9 mouse cellular contexts compared by ENCODE assay signal in the genomic region with DNA sequence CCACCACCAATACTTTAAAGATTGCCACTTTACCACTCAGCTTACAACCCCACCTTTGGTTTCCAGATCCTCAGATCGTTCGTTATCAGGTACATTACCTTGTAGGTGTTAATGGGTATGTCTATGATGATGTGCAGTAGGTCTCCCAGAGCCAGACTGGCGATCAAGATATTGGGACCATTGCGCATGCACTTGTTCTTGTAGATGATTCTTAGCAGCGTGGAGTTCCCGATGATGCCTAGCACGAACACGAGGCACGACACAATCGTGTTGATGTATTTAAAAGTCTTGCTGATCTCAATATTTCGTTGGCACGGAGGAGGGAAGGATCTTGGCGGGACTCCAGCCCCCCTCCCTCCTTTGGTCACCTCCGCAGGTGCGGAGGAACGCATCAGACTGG. TPM values are rescaled to one million over a fixed set of nuclear protein-coding genes. Genes with fewer than 3 reads are reported as not detected.
A peak's percentile ranks its signal among the peaks of the same experiment; 100 is the strongest.
DNase-seq lines count a peak whose midpoint lies in the region; ATAC-seq lines count a peak whose summit lies in the region.
"Had no signal": no experiment of that assay in that cellular context is flagged by ENCODE, and none has a peak within 500 bp of the region (broad histone marks: within the 10 kb centered on the region; RNA-seq: fewer than 3 reads in every experiment).

No protein-coding gene starts in this region.

- peaks cover 42% of the 10 kb centered on the region for H3K27me3 ChIP-seq in embryonic facial prominence, embryonic 10.5 days (replicated peaks; ENCODE audit: low read depth, poor library complexity, severe bottlenecking)
- no peaks in the 10 kb centered on the region for H3K27me3 ChIP-seq in hindbrain, embryonic 13.5 days
- peaks cover 25% of the 10 kb centered on the region for H3K27me3 ChIP-seq in liver, embryonic 15.5 days

- peak overlapping the region; percentile 74 for H3K9ac ChIP-seq in hindbrain, embryonic 13.5 days
- no peak overlapping the region for H3K9ac ChIP-seq in liver, embryonic 15.5 days

- peak overlapping the region; percentile 70 for H3K4me3 ChIP-seq in embryonic facial prominence, embryonic 10.5 days
- peak overlapping the region; percentile 59 for H3K4me3 ChIP-seq in hindbrain, embryonic 13.5 days
- H3K4me3 ChIP-seq in liver, embryonic 15.5 days (replicated peaks) = peak overlapping the region; percentile 39

- peak; percentile 38 for DNase-seq in kidney, adult 18-20 months
- DNase-seq in kidney, adult 9 months = no peak
- no peak for DNase-seq in embryonic facial prominence, embryonic 10.5 days (ENCODE audit: low spot score)
- DNase-seq in urinary bladder, adult 2 months (ENCODE audit: low spot score) = no peak
- no peak for DNase-seq in urinary bladder, postnatal 36 days (ENCODE audit: low spot score in 2 of 2)
- no peak for DNase-seq in cerebellum, adult 9-11 months

- 7% methylated on average over 16 of the region's 16 CpGs for WGBS in embryonic facial prominence, embryonic 10.5 days
- 5% methylated on average over 16 of the region's 16 CpGs for WGBS in hindbrain, embryonic 13.5 days
- 11% methylated on average over 16 of the region's 16 CpGs for WGBS in liver, embryonic 15.5 days (ENCODE audit: insufficient replicate concordance)

- H3K9me3 ChIP-seq in embryonic facial prominence, embryonic 10.5 days = no peaks in the 10 kb centered on the region
- H3K9me3 ChIP-seq in hindbrain, embryonic 13.5 days = no peaks in the 10 kb centered on the region
- no peaks in the 10 kb centered on the region for H3K9me3 ChIP-seq in liver, embryonic 15.5 days (replicated peaks)

- peak overlapping the region; percentile 81 for H3K27ac ChIP-seq in embryonic facial prominence, embryonic 10.5 days (replicated peaks)
- H3K27ac ChIP-seq in hindbrain, embryonic 13.5 days = peak overlapping the region; percentile 85
- H3K27ac ChIP-seq in liver, embryonic 15.5 days (replicated peaks) = no peak overlapping the region

- H3K36me3 ChIP-seq in embryonic facial prominence, embryonic 10.5 days (replicated peaks) = no peaks in the 10 kb centered on the region
- H3K36me3 ChIP-seq in hindbrain, embryonic 13.5 days = no peaks in the 10 kb centered on the region
- H3K36me3 ChIP-seq in liver, embryonic 15.5 days (replicated peaks) = no peaks in the 10 kb centered on the region

- peak overlapping the region; percentile 98 for H3K4me2 ChIP-seq in hindbrain, embryonic 13.5 days
- peak overlapping the region; percentile 56 for H3K4me2 ChIP-seq in liver, embryonic 15.5 days

- peaks cover 24% of the 10 kb centered on the region for H3K4me1 ChIP-seq in embryonic facial prominence, embryonic 10.5 days
- peaks cover 19% of the 10 kb centered on the region for H3K4me1 ChIP-seq in hindbrain, embryonic 13.5 days (replicated peaks)
- H3K4me1 ChIP-seq in liver, embryonic 15.5 days (replicated peaks) = no peaks in the 10 kb centered on the region

- peak; percentile 21; the same call in 1 of the 2 replicates for ATAC-seq in hindbrain, embryonic 13.5 days (ENCODE audit: low FRiP score)
- no peak for ATAC-seq in liver, embryonic 15.5 days (ENCODE audit: insufficient read depth)
- ATAC-seq: Patski had no signal

RNA-seq across cellular contexts. Expression of a gene that starts 1.3 kb away (rescaled TPM):
- 21.1 and 34.5 TPM in 2 replicates for polyA plus RNA-seq in embryonic facial prominence, embryonic 10.5 days (2016; fragmentation: Nextera tagmentation; extraction: Ambion mirVana)
- polyA plus RNA-seq in hindbrain, embryonic 13.5 days (2015; fragmentation: Nextera tagmentation; extraction: Ambion mirVana) = 134 and 147 TPM in 2 replicates
- polyA plus RNA-seq in liver, embryonic 15.5 days (2015; fragmentation: Nextera tagmentation; extraction: Ambion mirVana) = 5.9 and 7.0 TPM in 2 replicates
- polyA plus RNA-seq in urinary bladder, adult 2 months (2012; rRNA removed) = 11.5 and 16.1 TPM in 2 replicates
